17 mouse cellular contexts compared by ENCODE assay signal in the genomic region with DNA sequence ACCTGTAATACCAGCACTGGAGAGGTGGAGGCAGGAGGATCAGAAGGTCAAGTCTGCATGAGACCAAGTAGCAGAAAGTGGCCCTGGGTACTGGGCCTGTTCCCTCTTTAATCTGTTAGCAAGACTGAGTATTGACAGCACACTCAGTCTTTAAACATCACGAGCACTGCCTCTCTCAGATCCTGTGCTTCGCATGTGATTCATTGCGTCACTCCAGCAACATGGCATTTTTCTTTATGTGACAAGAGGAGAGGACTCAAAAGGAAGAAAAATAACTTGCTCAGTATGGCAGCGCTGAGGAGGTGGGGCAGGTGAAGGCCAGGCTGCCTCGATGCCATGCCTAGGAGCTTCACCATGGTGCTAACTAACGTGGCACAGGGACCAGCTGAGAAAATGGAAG. TPM values are rescaled to one million over a fixed set of nuclear protein-coding genes. Genes with fewer than 3 reads are reported as not detected.
DNase-seq lines count a peak whose midpoint lies in the region; ATAC-seq and TF ChIP-seq lines count a peak whose summit lies in the region.
"Had no signal": no experiment of that assay in that cellular context is flagged by ENCODE, and none has a peak within 500 bp of the region (broad histone marks: within the 10 kb centered on the region; RNA-seq: fewer than 3 reads in every experiment).

No protein-coding gene starts in this region.

- H3K4me3 ChIP-seq in liver, adult 2 months (ENCODE audit: insufficient read depth, low read depth, low read length), result no peak overlapping the region
- H3K4me3 ChIP-seq in liver, embryonic 11.5 days (ENCODE audit: low read depth, low read length), result no peak overlapping the region
- H3K4me3 ChIP-seq: hindbrain, embryonic 15.5 days; neural tube, embryonic 15.5 days had no signal

- WGBS in liver, adult 2 months, result 73% methylated on average over 6 of the region's 6 CpGs
- 80% methylated on average over 6 of the region's 6 CpGs for WGBS in liver, embryonic 11.5 days

- no peak for TF ChIP-seq CTCF in liver, adult 2 months (IDR thresholded peaks at IDR 0.05; ENCODE audit: low read depth, low read length)

- no peak for ATAC-seq in liver, embryonic 11.5 days (replicated peaks; ENCODE audit: low FRiP score)
- ATAC-seq: forebrain, embryonic 14.5 days; Patski had no signal

- no peak for TF ChIP-seq POLR2A in liver, adult 2 months (IDR thresholded peaks at IDR 0.05; ENCODE audit: extremely low read depth, insufficient read depth, low read length)

- H3K9me3 ChIP-seq in liver, embryonic 11.5 days (ENCODE audit: control insufficient read depth, low read length), result no peaks in the 10 kb centered on the region
- H3K9me3 ChIP-seq: hindbrain, embryonic 15.5 days; neural tube, embryonic 15.5 days had no signal

- DNase-seq in adrenal gland, adult 2 months, result peak; percentile 59
- DNase-seq in adrenal gland, adult 8-10 months, result no peak
- DNase-seq in liver, adult 2 months (ENCODE audit: extremely low read depth, low read depth, low spot score), result peak; percentile 30
- DNase-seq in liver, embryonic 11.5 days (ENCODE audit: low spot score), result no peak
- DNase-seq in brain, adult 2 months (ENCODE audit: low read depth, low spot score), result peak; percentile 43
- peak; percentile 36 for DNase-seq in heart, postnatal 4 days
- DNase-seq in frontal cortex, postnatal 25 days (ENCODE audit: low spot score in 2 of 2), result no peak
- no peak for DNase-seq in cerebellum, adult 8-10 months
- DNase-seq: adrenal gland, postnatal 14 days; cerebellum, adult 18-20 months; gastrocnemius, postnatal 10 days; kidney, adult 2 months; thymus, postnatal 4 days had no signal

- no peaks in the 10 kb centered on the region for H3K27me3 ChIP-seq in liver, adult 2 months (ENCODE audit: control insufficient read depth, insufficient read depth, low read length)
- H3K27me3 ChIP-seq in liver, embryonic 11.5 days (replicated peaks; ENCODE audit: control insufficient read depth, insufficient read depth, low read length), result no peaks in the 10 kb centered on the region
- H3K27me3 ChIP-seq: hindbrain, embryonic 15.5 days; neural tube, embryonic 15.5 days; Patski had no signal

- H3K4me2 ChIP-seq in liver, embryonic 11.5 days, result no peak overlapping the region
- H3K4me2 ChIP-seq: hindbrain, embryonic 15.5 days; neural tube, embryonic 15.5 days had no signal

- peak overlapping the region; percentile 17 for H3K27ac ChIP-seq in liver, adult 2 months (replicated peaks; ENCODE audit: insufficient read depth, low read depth, low read length)
- no peak overlapping the region for H3K27ac ChIP-seq in liver, embryonic 11.5 days (ENCODE audit: low read depth, low read length)
- H3K27ac ChIP-seq: hindbrain, embryonic 15.5 days; neural tube, embryonic 15.5 days had no signal

- H3K36me3 ChIP-seq in liver, adult 2 months (ENCODE audit: control insufficient read depth, insufficient read depth, low read length), result no peaks in the 10 kb centered on the region
- H3K36me3 ChIP-seq in liver, embryonic 11.5 days (ENCODE audit: control insufficient read depth, insufficient read depth, low read length), result no peaks in the 10 kb centered on the region
- H3K36me3 ChIP-seq: hindbrain, embryonic 15.5 days; neural tube, embryonic 15.5 days had no signal

- H3K4me1 ChIP-seq in liver, adult 2 months (ENCODE audit: control insufficient read depth, insufficient read depth, low read length), result peaks cover 32% of the 10 kb centered on the region
- peaks cover 8% of the 10 kb centered on the region for H3K4me1 ChIP-seq in liver, embryonic 11.5 days (replicated peaks; ENCODE audit: control insufficient read depth, insufficient read depth, low read length)
- H3K4me1 ChIP-seq: hindbrain, embryonic 15.5 days had no signal

- peaks cover 30% of the 10 kb centered on the region for H3K79me2 ChIP-seq in liver, adult 2 months (ENCODE audit: control insufficient read depth, insufficient read depth, low read length)

- H3K9ac ChIP-seq in liver, adult 2 months (ENCODE audit: low read depth, low read length), result no peak overlapping the region
- no peak overlapping the region for H3K9ac ChIP-seq in liver, embryonic 11.5 days (ENCODE audit: low read depth, low read length)
- H3K9ac ChIP-seq: hindbrain, embryonic 15.5 days; neural tube, embryonic 15.5 days had no signal

RNA-seq across cellular contexts. Expression of gene Nceh1, which starts 9.1 kb away (rescaled TPM):
- 100 to 1,000 TPM; 138 to 247 TPM for total RNA-seq in adrenal gland, adult 2 months (2021)
- polyA plus RNA-seq in adrenal gland, adult 2 months (2012; rRNA removed), result 314 and 323 TPM in 2 replicates
- 100 to 1,000 TPM; 153 to 311 (median 234) TPM for total RNA-seq in adrenal gland, adult 8-10 months (2022)
- 18.2 and 32.5 TPM in 2 replicates for total RNA-seq in liver, adult 2 months (2014; rRNA removed)
- 7.9 and 8.9 TPM in 2 replicates for polyA plus RNA-seq in liver, adult 2 months (2012; rRNA removed)
- 4.2 and 5.0 TPM in 2 replicates for polyA plus RNA-seq in liver, embryonic 11.5 days (2014; fragmentation: Nextera tagmentation; extraction: Ambion mirVana)
- 100 to 1,000 TPM; 111 to 114 TPM for total RNA-seq in heart, postnatal 4 days (2021)

RNA-seq across cellular contexts. Expression of gene Ect2, which starts 38.2 kb away (rescaled TPM):
- total RNA-seq in adrenal gland, adult 2 months (2021), result 1 to 10 TPM; 2.2 to 4.2 TPM
- polyA plus RNA-seq in adrenal gland, adult 2 months (2012; rRNA removed), result 0.30 and 0.82 TPM in 2 replicates
- 1 to 10 TPM; 2.6 to 7.0 (median 3.0) TPM for total RNA-seq in adrenal gland, adult 8-10 months (2022)
- 1.8 and 2.2 TPM in 2 replicates for total RNA-seq in liver, adult 2 months (2014; rRNA removed)
- 0.34 and 0.56 TPM in 2 replicates for polyA plus RNA-seq in liver, adult 2 months (2012; rRNA removed)
- 52.3 and 56.5 TPM in 2 replicates for polyA plus RNA-seq in liver, embryonic 11.5 days (2014; fragmentation: Nextera tagmentation; extraction: Ambion mirVana)
- total RNA-seq in heart, postnatal 4 days (2021), result 10 to 100 TPM; 28.3 to 31.0 TPM

Comparison
In these comparisons a context has a peak if more than half of its experiments do, and no peak if none do; other contexts are left out.
1. DNase-seq: peak in adrenal gland, adult 2 months (single experiment), liver, adult 2 months (single experiment), brain, adult 2 months (single experiment) and heart, postnatal 4 days (single experiment); none in adrenal gland, adult 8-10 months (single experiment), liver, embryonic 11.5 days (single experiment), frontal cortex, postnatal 25 days (0 of 2) and cerebellum, adult 8-10 months (single experiment).